Mouse (Mus musculus) neutrophil, adult 5-6 weeks (primary cell): ENCODE data around the gene Rufy3. TPM values are rescaled to one million over a fixed set of nuclear protein-coding genes. Genes with fewer than 3 reads are reported as not detected.

Experiments used
- ATAC-seq: fragments of 151-379, 151-347 bp; 2 replicates; pipeline ENCODE4 v1.8.0; 2017; ENCODE audit warnings: mild to moderate bottlenecking, moderate TSS enrichment; ENCODE audit not compliant: insufficient number of reproducible peaks, poor library complexity, low FRiP score, severe bottlenecking; ENCODE audit errors: extremely low read depth
- total RNA-seq: library from RNA; stranded (forward); fragments of 200-1000 nt; gene quantifications from 2 replicates; pipeline ENCODE4 v1.2.3, GENCODE M21; 2017

The Rufy3 gene
- total RNA-seq, 1 experiment from 2014 or later: 22.7 TPM

GRCm38 (mm10) chr5:88699251-88699913 is 134.5 kb downstream of the Rufy3 start:
- ATAC-seq: no peak

Other genes with a start within 250 kb of the Rufy3 start
- not detected in 2 replicates for gene Prol1, start 247.7 kb upstream of the Rufy3 start, total RNA-seq
- not detected in 2 replicates for gene Amtn, start 188.9 kb upstream of the Rufy3 start, total RNA-seq
- gene Ambn, start 109.0 kb upstream of the Rufy3 start, total RNA-seq: not detected in 2 replicates
- not detected in 2 replicates for gene Enam, start 77.1 kb upstream of the Rufy3 start, total RNA-seq
- gene Jchain, start 37.1 kb upstream of the Rufy3 start, total RNA-seq: 6.8 and 8.2 TPM in 2 replicates
- 56.3 and 59.2 TPM in 2 replicates for gene Utp3, start 10.6 kb upstream of the Rufy3 start, total RNA-seq
- 49.4 and 70.2 TPM in 2 replicates for gene Grsf1, start 111.1 kb downstream of the Rufy3 start, total RNA-seq
- 16.4 and 16.7 TPM in 2 replicates for gene Mob1b, start 155.8 kb downstream of the Rufy3 start, total RNA-seq
- gene Dck, start 200.0 kb downstream of the Rufy3 start, total RNA-seq: 146 and 157 TPM in 2 replicates